Mouse (Mus musculus) liver, postnatal 0 days (tissue): ENCODE measurements around the gene Vti1b.

Experiments used
- CTCF ChIP-seq: sonication (generic); IDR thresholded peaks from 2 replicates; pipeline ENCODE4 v1.5.1; 2016; ENCODE audit warnings: antibody characterized with exemption, low read depth
- EP300 ChIP-seq: IDR thresholded peaks from 2 replicates; pipeline ENCODE4 v1.6.1; 2016; ENCODE audit warnings: antibody characterized with exemption, low read depth, mild to moderate bottlenecking

- no peak for TF ChIP-seq CTCF
- no peak for TF ChIP-seq EP300
Observed at GRCm38 (mm10) chr12:79217511-79217910, 45.0 kb upstream of the Vti1b start.
